Mouse (Mus musculus): ENCODE results near the gene Srd5a2.

DNA sequence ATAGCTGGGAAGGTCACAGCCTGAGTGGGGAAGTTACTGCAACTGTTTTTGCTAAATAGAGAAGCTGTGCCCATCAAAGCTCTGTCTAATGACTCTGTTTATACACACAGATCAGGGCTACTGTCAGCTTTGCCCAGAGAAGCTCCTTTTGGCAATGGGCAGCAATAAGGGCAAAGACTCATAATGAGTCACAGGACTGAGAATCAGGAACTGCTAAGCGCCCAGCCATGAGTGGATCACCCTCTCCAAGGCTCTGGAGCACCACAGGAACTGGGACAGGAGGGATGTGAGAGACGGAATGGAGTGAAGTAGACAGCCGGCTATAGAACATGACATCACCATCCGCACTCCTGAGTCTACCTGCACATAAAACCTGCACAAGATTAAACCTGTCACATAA, 29.4 kb downstream of the Srd5a2 start:
- TF ChIP-seq GATA1 (IDR thresholded peaks at IDR 0.05; ENCODE audit: borderline replicate concordance, low read length), result no peak
- no peak for TF ChIP-seq FLI1 (IDR thresholded peaks at IDR 0.05; ENCODE audit: low read length)
